Mouse (Mus musculus) liver, postnatal 0 days (tissue): ENCODE results near the gene Agpat3.

ENCODE experiments used
- CTCF ChIP-seq: sonication (generic); IDR thresholded peaks from 2 replicates; pipeline ENCODE4 v1.5.1; 2016; ENCODE audit warnings: antibody characterized with exemption, low read depth
- EP300 ChIP-seq: IDR thresholded peaks from 2 replicates; pipeline ENCODE4 v1.6.1; 2016; ENCODE audit warnings: antibody characterized with exemption, low read depth, mild to moderate bottlenecking

GRCm38 (mm10) chr10:78323214-78323880, 28.9 kb downstream of the Agpat3 start:
- TF ChIP-seq EP300 (no peak), CTCF (no peak)
